Mouse (Mus musculus): ENCODE results near the gene Aimp2.

Aimp2 gene

GRCm38 (mm10) chr5:143902111-143902510 lies 7.5 kb downstream of the Aimp2 start:
- DNase-seq (ENCODE audit: low read depth, low spot score): peak; percentile 94

GRCm38 (mm10) chr5:143897635-143898330 lies 11.9 kb downstream of the Aimp2 start, which contains the start of gene Ankrd61:
TSS of gene Ankrd61 (minus strand) at chr5:143897685.
- DNase-seq (ENCODE audit: low read depth, low spot score): no peak

GRCm38 (mm10) chr5:143893396-143893795 lies 16.3 kb downstream of the Aimp2 start:
- DNase-seq (ENCODE audit: low read depth, low spot score): no peak

GRCm38 (mm10) chr5:143892255-143892886 lies 17.3 kb downstream of the Aimp2 start:
- DNase-seq (ENCODE audit: low read depth, low spot score): no peak

- no peak for DNase-seq (ENCODE audit: low read depth, low spot score)
These were observed 18.9 kb downstream of the Aimp2 start for GRCm38 (mm10) chr5:143890741-143891140.

- DNase-seq (ENCODE audit: low read depth, low spot score): no peak
These were observed 24.4 kb downstream of the Aimp2 start for GRCm38 (mm10) chr5:143885274-143885673.

- DNase-seq (ENCODE audit: low read depth, low spot score): no peak
These were observed 35.1 kb downstream of the Aimp2 start for GRCm38 (mm10) chr5:143874571-143874970.

- no peak for DNase-seq (ENCODE audit: low read depth, low spot score)
These were observed 38.0 kb downstream of the Aimp2 start for GRCm38 (mm10) chr5:143871547-143872169.

Measured in skeletal muscle tissue, adult 2 months (tissue).